Mouse (Mus musculus): Measurements from ENCODE around the gene Gm17324.

The Gm17324 gene

GRCm38 (mm10) chr9:78463337-78463736 is 14.8 kb upstream of the Gm17324 start:
- DNase-seq (ENCODE audit: low spot score) = no peak

- no peak for DNase-seq (ENCODE audit: low spot score)
Measured at GRCm38 (mm10) chr9:78457026-78457425, 8.4 kb upstream of the Gm17324 start.

- DNase-seq (ENCODE audit: low spot score) = no peak
Measured at GRCm38 (mm10) chr9:78451382-78451781, 2.8 kb upstream of the Gm17324 start.

DNA sequence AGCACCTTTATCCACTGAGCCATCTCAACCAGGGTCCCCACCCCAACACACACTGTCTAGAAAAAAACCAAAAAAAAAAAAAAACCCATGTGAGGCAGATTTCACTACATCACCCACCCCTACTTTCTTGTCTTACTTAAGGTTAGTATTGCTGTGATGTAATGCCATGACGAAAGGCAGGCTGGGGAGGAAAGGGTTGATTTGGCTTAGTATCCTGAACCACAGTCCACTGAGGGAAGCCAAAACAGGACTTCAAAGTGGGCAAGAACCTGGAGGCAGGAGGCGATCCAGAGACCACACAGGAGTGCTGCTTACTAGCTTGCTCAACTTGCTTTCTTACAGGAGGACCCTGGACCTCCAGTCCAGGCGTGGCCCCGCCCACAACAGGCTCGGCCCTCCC is 1.8 kb upstream of the Gm17324 start:
- no peak for DNase-seq (ENCODE audit: low spot score)

GRCm38 (mm10) chr9:78447606-78447972 is 997 bp downstream of the Gm17324 start:
- no peak for DNase-seq (ENCODE audit: low spot score)

GRCm38 (mm10) chr9:78442579-78443392 is 5.8 kb downstream of the Gm17324 start, which contains the start of gene Cgas:
Gene Cgas (minus strand): TSS chr9:78443237.
- peak; percentile 34 for DNase-seq (ENCODE audit: low spot score)

- no peak for DNase-seq (ENCODE audit: low spot score)
Measured at GRCm38 (mm10) chr9:78442237-78442578, 6.4 kb downstream of the Gm17324 start.

DNA sequence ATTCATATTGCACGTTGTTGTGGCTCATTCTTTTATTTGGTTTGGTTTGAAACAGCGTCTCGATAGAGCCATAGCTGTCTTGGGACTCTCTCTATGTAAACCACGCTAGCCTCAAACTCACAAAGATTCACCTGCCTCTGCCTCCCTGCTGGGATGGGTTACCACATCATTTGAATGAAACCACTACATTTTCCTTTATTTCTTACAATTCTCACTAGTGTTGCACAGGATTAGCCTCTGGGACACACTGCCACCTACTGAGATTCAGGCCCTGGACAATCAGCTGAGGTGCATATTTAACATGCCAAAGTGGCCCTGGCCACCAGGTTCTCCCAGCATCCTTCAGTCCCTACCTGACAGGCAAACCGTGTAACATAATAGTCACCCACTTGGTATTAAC is 9.2 kb downstream of the Gm17324 start:
- DNase-seq (ENCODE audit: low spot score) = no peak

- no peak for DNase-seq (ENCODE audit: low spot score)
Measured at GRCm38 (mm10) chr9:78432471-78432870, 16.1 kb downstream of the Gm17324 start.

GRCm38 (mm10) chr9:78430486-78430885 is 18.1 kb downstream of the Gm17324 start:
- no peak for DNase-seq (ENCODE audit: low spot score)

GRCm38 (mm10) chr9:78429551-78429950 is 19.0 kb downstream of the Gm17324 start:
- DNase-seq (ENCODE audit: low spot score) = no peak

GRCm38 (mm10) chr9:78428870-78429432 is 19.6 kb downstream of the Gm17324 start:
- no peak for DNase-seq (ENCODE audit: low spot score)

GRCm38 (mm10) chr9:78428185-78428584 is 20.4 kb downstream of the Gm17324 start:
- DNase-seq (ENCODE audit: low spot score) = no peak

- no peak for DNase-seq (ENCODE audit: low spot score)
Measured at GRCm38 (mm10) chr9:78427362-78427781, 21.2 kb downstream of the Gm17324 start.

GRCm38 (mm10) chr9:78401596-78401995 is 47.0 kb downstream of the Gm17324 start:
- no peak for DNase-seq (ENCODE audit: low spot score)

DNA sequence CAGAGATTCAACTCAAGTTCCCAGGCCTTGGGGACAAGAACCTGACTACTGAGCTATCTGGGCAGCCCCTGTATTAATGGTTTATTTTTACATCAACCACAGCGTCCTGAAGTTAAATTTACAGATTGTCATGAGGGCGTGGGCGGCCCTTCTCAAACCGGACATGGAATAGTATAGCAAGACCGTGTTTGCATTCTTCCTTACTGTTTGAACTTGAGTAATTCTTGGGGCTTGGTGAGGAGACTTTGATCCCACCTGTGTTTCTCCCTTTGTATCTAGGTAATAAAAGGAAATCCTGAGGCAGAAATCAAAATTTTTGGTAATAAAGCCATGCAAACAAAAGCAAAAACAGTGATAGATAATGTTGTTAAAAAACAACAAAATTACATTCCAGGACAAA is 48.0 kb downstream of the Gm17324 start:
- no peak for DNase-seq (ENCODE audit: low spot score)
